Mouse (Mus musculus) heart, postnatal 0 days (tissue): ENCODE results near the gene Gm21915. TPM values are rescaled to one million over a fixed set of nuclear protein-coding genes. Genes with fewer than 3 reads are reported as not detected.

Experiments used
- ATAC-seq: fragments of 200-750 bp; cut with Nextera tagmentation; 2 replicates; pipeline ENCODE4 v1.8.0; 2017; ENCODE audit warnings: low read depth, moderate number of reproducible peaks, moderate library complexity; ENCODE audit not compliant: insufficient read depth
- DNase-seq: peaks from one replicate; pipeline ENCODE4 v3.0.0-alpha.2; 2016; ENCODE audit warnings: low spot score
- H3K27ac ChIP-seq: fragments of 300-500 bp; sonication (generic); 2 replicates; pipeline ENCODE4 v1.5.1; 2014; ENCODE audit warnings: low read depth, mild to moderate bottlenecking
- H3K27me3 ChIP-seq: fragments of 300-500 bp; sonication (generic); 2 replicates; pipeline ENCODE4 v1.6.1; 2014; ENCODE audit warnings: low read length, mixed read lengths; ENCODE audit not compliant: control insufficient read depth, insufficient read depth
- H3K36me3 ChIP-seq: fragments of 300-500 bp; sonication (generic); replicated peaks from 2 replicates; pipeline ENCODE4 v1.6.1; 2014; ENCODE audit warnings: low read length, mixed read lengths; ENCODE audit not compliant: control insufficient read depth, insufficient read depth
- H3K4me1 ChIP-seq: fragments of 300-500 bp; sonication (generic); 2 replicates; pipeline ENCODE4 v1.6.1; 2014; ENCODE audit warnings: antibody characterized with exemption; ENCODE audit not compliant: control insufficient read depth, insufficient read depth
- H3K4me2 ChIP-seq: fragments of 300-500 bp; sonication (generic); 2 replicates; pipeline ENCODE4 v1.6.1; 2014; ENCODE audit warnings: low read depth, mild to moderate bottlenecking, low read length, moderate library complexity
- H3K4me3 ChIP-seq: fragments of 300-500 bp; sonication (generic); 2 replicates; pipeline ENCODE4 v1.5.1; 2014; ENCODE audit warnings: low read depth, low read length
- H3K9ac ChIP-seq: fragments of 300-500 bp; sonication (generic); replicated peaks from 2 replicates; pipeline ENCODE4 v1.6.1; 2014; ENCODE audit warnings: low read depth, low read length, mixed read lengths
- H3K9me3 ChIP-seq: fragments of 300-500 bp; sonication (generic); replicated peaks from 2 replicates; pipeline ENCODE4 v1.6.1; 2016; ENCODE audit warnings: low read length; ENCODE audit not compliant: control insufficient read depth
- CTCF ChIP-seq: IDR thresholded peaks from 2 replicates; pipeline ENCODE4 v1.5.1; 2016; ENCODE audit warnings: antibody characterized with exemption, control low read depth, low read depth
- EP300 ChIP-seq: IDR thresholded peaks from 2 replicates; pipeline ENCODE4 v1.6.1; 2016; ENCODE audit warnings: antibody characterized with exemption, low read depth
- WGBS: fragments of 180-500 bp; shearing (Covaris S2); extraction: QIAGEN DNeasy Blood & Tissue Kit; methylation state at CpG from one replicate; pipeline ENCODE4 v1.1.7; 2014; 5-methylcytosine and 5-hydroxymethylcytosine counted together
- polyA plus RNA-seq: library from polyadenylated mRNA; unstranded; fragments of >200 nt; fragmentation: Nextera tagmentation; extraction: Ambion mirVana; gene quantifications from 2 replicates; pipeline ENCODE4 v1.2.1, GENCODE M21; 2015
- total RNA-seq: library from RNA; depleted of rRNA; stranded (reverse); fragments of >200 nt; gene quantifications from 2 replicates; pipeline ENCODE4 v1.2.3, GENCODE M21; 2014; ENCODE audit warnings: low replicate concordance; rRNA removed

Gm21915 gene
- total RNA-seq: not detected in 2 replicates
- not detected in 2 replicates for polyA plus RNA-seq

DNA sequence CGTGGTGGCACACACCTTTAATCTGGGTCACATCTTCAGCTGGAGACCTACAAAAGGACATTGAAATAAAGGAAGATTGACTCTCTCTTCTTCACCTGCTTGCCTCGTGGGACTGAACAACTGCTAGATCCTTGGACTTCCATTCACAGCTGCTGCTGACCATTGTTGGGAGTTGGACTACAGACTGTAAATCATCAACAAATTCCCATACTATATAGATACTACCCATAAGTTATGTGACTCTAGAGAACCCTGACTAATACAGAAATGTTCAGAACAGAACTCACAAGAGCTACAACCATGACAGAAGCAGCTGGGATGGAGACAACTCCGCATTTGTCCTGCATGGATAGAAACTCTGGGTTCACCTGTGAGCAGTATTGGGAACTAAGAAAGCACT, at the start of gene Gm21915:
Gene Gm21915 (plus strand): TSS at position 301 of the 400 bp plus-strand sequence.
- TF ChIP-seq EP300 (no peak), CTCF (no peak)
- H3K4me3 ChIP-seq: no peak within 1 kb of the TSS
- no peak within 1 kb of the TSS for H3K27ac ChIP-seq
- H3K4me2 ChIP-seq: no peak within 1 kb of the TSS
- DNase-seq (no peak), ATAC-seq (no peak)
- H3K9me3 ChIP-seq: no peaks in the 10 kb centered on the region
- H3K9ac ChIP-seq: no peak within 1 kb of the TSS
- no peaks in the 10 kb centered on the region for H3K27me3 ChIP-seq
- 77% methylated on average over 3 of the region's 3 CpGs for WGBS
- no peaks in the 10 kb centered on the region for H3K36me3 ChIP-seq
- H3K4me1 ChIP-seq: no peaks in the 10 kb centered on the region

DNA sequence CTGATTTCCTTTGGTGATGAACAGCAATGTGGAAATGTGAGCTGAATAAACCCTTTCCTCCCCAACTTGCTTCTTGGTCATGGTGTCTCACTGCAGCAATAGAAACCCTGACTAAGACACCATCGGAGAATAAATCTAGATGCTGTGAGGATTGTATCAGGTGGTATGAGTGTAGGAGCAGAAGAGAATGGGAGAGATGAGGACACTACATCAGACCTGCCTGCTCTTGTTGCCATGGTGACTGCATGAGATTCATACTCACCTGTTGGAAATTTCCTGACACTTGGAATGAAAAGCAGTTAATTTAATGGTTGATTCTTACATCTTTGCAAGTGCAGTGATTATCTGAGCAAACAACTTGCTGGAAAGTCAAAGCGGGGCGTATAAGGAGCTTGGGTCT, 48.1 kb upstream of the Gm21915 start:
- H3K4me2 ChIP-seq: no peak overlapping the region
- DNase-seq (no peak), ATAC-seq (no peak)
- no peaks in the 10 kb centered on the region; the same call in 1 of the 2 replicates for H3K4me1 ChIP-seq
- no peak overlapping the region for H3K9ac ChIP-seq
- H3K4me3 ChIP-seq: no peak overlapping the region
- H3K9me3 ChIP-seq: no peaks in the 10 kb centered on the region
- TF ChIP-seq EP300 (no peak), CTCF (no peak)
- H3K27me3 ChIP-seq: peaks cover 10% of the 10 kb centered on the region
- no peak overlapping the region for H3K27ac ChIP-seq
- WGBS: 96% methylated on average over 3 of the region's 3 CpGs
- H3K36me3 ChIP-seq: no peaks in the 10 kb centered on the region

DNA sequence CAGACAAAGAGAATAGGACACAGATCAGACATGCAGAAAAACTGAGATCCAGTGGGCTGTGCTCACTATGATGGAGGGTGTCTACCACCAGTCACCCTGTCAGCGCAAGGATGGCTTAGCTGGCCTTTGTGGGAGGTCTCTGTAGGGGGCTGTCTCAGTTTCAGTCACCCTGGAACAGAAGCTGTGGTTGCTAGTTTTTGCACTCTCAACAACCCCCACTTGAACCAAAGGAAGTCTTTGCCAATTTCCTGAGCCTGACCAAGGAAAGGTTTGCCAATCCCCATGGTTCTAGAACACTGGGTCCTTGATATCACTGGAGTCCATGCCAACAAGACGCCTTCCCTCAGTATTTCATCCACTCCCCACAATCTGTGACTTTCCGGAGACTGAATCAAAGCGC, 47.6 kb upstream of the Gm21915 start:
- DNase-seq (no peak), ATAC-seq (no peak)
- H3K4me1 ChIP-seq: no peaks in the 10 kb centered on the region
- H3K36me3 ChIP-seq: no peaks in the 10 kb centered on the region
- 80% methylated on average over 4 of the region's 4 CpGs for WGBS
- H3K4me2 ChIP-seq: no peak overlapping the region
- H3K9me3 ChIP-seq: no peaks in the 10 kb centered on the region
- no peak overlapping the region for H3K27ac ChIP-seq
- no peak overlapping the region for H3K4me3 ChIP-seq
- no peak overlapping the region for H3K9ac ChIP-seq
- peaks cover 7% of the 10 kb centered on the region for H3K27me3 ChIP-seq
- TF ChIP-seq CTCF: no peak
- no peak for TF ChIP-seq EP300

- H3K9me3 ChIP-seq: no peaks in the 10 kb centered on the region
- TF ChIP-seq EP300 (no peak), CTCF (no peak)
These were observed 45.1 kb upstream of the Gm21915 start for GRCm38 (mm10) chr9:40625341-40625740.

GRCm38 (mm10) chr9:40626566-40626965, 43.8 kb upstream of the Gm21915 start:
- Histone ChIP-seq H3K27ac (no peak overlapping the region), H3K36me3 (no peaks in the 10 kb centered on the region), H3K27me3 (no peaks in the 10 kb centered on the region), H3K9ac (no peak overlapping the region), H3K9me3 (no peaks in the 10 kb centered on the region), H3K4me3 (no peak overlapping the region), H3K4me2 (no peak overlapping the region), H3K4me1 (no peaks in the 10 kb centered on the region)
- WGBS: 57% methylated on average over 11 of the region's 11 CpGs
- no peak for TF ChIP-seq EP300
- no peak for TF ChIP-seq CTCF
- no peak for ATAC-seq
- no peak for DNase-seq

More at GRCm38 (mm10) chr9:40625341-40625740, 45.1 kb upstream of the Gm21915 start:
- H3K36me3 ChIP-seq: no peaks in the 10 kb centered on the region
- H3K9ac ChIP-seq: no peak overlapping the region
- no peak overlapping the region for H3K4me3 ChIP-seq
- no peak for DNase-seq
- no peak overlapping the region for H3K4me2 ChIP-seq
- no peak for ATAC-seq
- H3K27ac ChIP-seq: no peak overlapping the region
- no peaks in the 10 kb centered on the region for H3K4me1 ChIP-seq
- H3K27me3 ChIP-seq: no peaks in the 10 kb centered on the region
- 62% methylated on average over 3 of the region's 3 CpGs for WGBS

- no peak overlapping the region for H3K9ac ChIP-seq
- 69% methylated on average over 9 of the region's 9 CpGs for WGBS
- no peak overlapping the region for H3K4me2 ChIP-seq
- no peaks in the 10 kb centered on the region for H3K36me3 ChIP-seq
- H3K9me3 ChIP-seq: no peaks in the 10 kb centered on the region
- H3K27ac ChIP-seq: no peak overlapping the region
- no peaks in the 10 kb centered on the region for H3K4me1 ChIP-seq
- TF ChIP-seq EP300 (no peak), CTCF (no peak)
- no peak for ATAC-seq
- H3K27me3 ChIP-seq: no peaks in the 10 kb centered on the region
- no peak for DNase-seq
- H3K4me3 ChIP-seq: no peak overlapping the region
These were observed 43.2 kb upstream of the Gm21915 start for GRCm38 (mm10) chr9:40627146-40627713.
